Mouse (Mus musculus) stomach, postnatal 0 days (tissue): ENCODE results near the gene Zkscan14. TPM values are rescaled to one million over a fixed set of nuclear protein-coding genes. Genes with fewer than 3 reads are reported as not detected.

Experiments
- ATAC-seq: fragments of 200-750 bp; cut with Nextera tagmentation; 2 replicates; pipeline ENCODE4 v1.8.0; 2017; ENCODE audit not compliant: low FRiP score, low TSS enrichment
- DNase-seq: peaks from one replicate; pipeline ENCODE4 v3.0.0-alpha.2; 2016; ENCODE audit warnings: low spot score
- H3K27ac ChIP-seq: fragments of 300-500 bp; sonication (generic); replicated peaks from 2 replicates; pipeline ENCODE4 v1.5.1; 2014; ENCODE audit warnings: mild to moderate bottlenecking, control low read depth
- H3K27me3 ChIP-seq: fragments of 300-500 bp; sonication (generic); 2 replicates; pipeline ENCODE4 v1.6.1; 2014; ENCODE audit warnings: low read length; ENCODE audit not compliant: control insufficient read depth, insufficient read depth
- H3K36me3 ChIP-seq: fragments of 300-500 bp; sonication (generic); 2 replicates; pipeline ENCODE4 v1.6.1; 2014; ENCODE audit warnings: low read length, mixed read lengths; ENCODE audit not compliant: control insufficient read depth, insufficient read depth
- H3K4me1 ChIP-seq: fragments of 300-500 bp; sonication (generic); replicated peaks from 2 replicates; pipeline ENCODE4 v1.6.1; 2014; ENCODE audit warnings: antibody characterized with exemption; ENCODE audit not compliant: control insufficient read depth, insufficient read depth
- H3K4me2 ChIP-seq: fragments of 300-500 bp; sonication (generic); replicated peaks from 2 replicates; pipeline ENCODE4 v1.6.1; 2014; ENCODE audit warnings: low read depth, mild to moderate bottlenecking, control low read depth, moderate library complexity
- H3K4me3 ChIP-seq: fragments of 300-500 bp; sonication (generic); 2 replicates; pipeline ENCODE4 v1.5.1; 2014; ENCODE audit warnings: low read depth, low read length, control low read depth
- H3K9ac ChIP-seq: fragments of 300-500 bp; sonication (generic); 2 replicates; pipeline ENCODE4 v1.6.1; 2014; ENCODE audit warnings: mild to moderate bottlenecking, low read length, control low read depth, mixed read lengths
- H3K9me3 ChIP-seq: fragments of 300-500 bp; sonication (generic); 2 replicates; pipeline ENCODE4 v1.6.1; 2016; ENCODE audit warnings: low read length; ENCODE audit not compliant: control insufficient read depth
- CTCF ChIP-seq: IDR thresholded peaks from 2 replicates; pipeline ENCODE4 v1.5.1; 2016; ENCODE audit warnings: antibody characterized with exemption, low read depth, mild to moderate bottlenecking, moderate library complexity
- EP300 ChIP-seq: optimal IDR thresholded peaks from 2 replicates; pipeline ENCODE3; 2016; ENCODE audit warnings: antibody characterized with exemption
- WGBS: fragments of 180-500 bp; shearing (Covaris S2); extraction: QIAGEN DNeasy Blood & Tissue Kit; methylation state at CpG from one replicate; pipeline ENCODE4 v1.1.7; 2014; 5-methylcytosine and 5-hydroxymethylcytosine counted together
- polyA plus RNA-seq: library from polyadenylated mRNA; unstranded; fragments of >200 nt; fragmentation: Nextera tagmentation; extraction: Ambion mirVana; gene quantifications from 2 replicates; pipeline ENCODE4 v1.2.1, GENCODE M21; 2015

Gene Zkscan14
- polyA plus RNA-seq, 1 experiment from 2014 or later = 9.1 TPM

DNA sequence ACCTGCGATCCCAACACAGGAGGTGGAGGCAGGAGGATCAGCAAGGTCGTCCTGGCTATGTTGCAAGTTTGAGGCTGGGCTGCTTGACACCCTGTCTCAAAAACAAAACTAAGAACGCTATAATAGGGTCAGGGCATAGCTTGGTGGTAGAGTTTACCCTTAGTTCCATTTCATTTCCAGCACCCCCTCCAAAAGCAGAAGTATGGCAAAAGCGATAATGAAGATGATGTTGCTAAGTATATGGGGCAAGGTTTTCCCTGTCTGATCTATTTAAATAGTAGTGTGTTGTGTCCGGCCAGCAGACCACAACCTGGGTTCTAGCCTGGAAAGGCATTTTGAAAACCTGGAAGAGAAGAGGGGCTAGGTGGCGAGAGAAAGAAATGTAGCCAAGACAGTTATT, 6.3 kb upstream of the Zkscan14 start:
- ATAC-seq (no peak), DNase-seq (no peak)
- H3K36me3 ChIP-seq = peaks cover 6% of the 10 kb centered on the region
- H3K27me3 ChIP-seq = no peaks in the 10 kb centered on the region
- H3K9ac ChIP-seq = no peak overlapping the region
- H3K4me1 ChIP-seq = peaks cover 4% of the 10 kb centered on the region; the same call in 1 of the 2 replicates
- 83% methylated on average over 5 of the region's 6 CpGs for WGBS
- no peak overlapping the region for H3K4me2 ChIP-seq
- no peak overlapping the region for H3K27ac ChIP-seq
- no peak for TF ChIP-seq CTCF
- TF ChIP-seq EP300 = no peak
- no peaks in the 10 kb centered on the region for H3K9me3 ChIP-seq
- H3K4me3 ChIP-seq = no peak overlapping the region

- no peaks in the 10 kb centered on the region for H3K27me3 ChIP-seq
- WGBS = 96% methylated on average over 6 of the region's 6 CpGs
- peaks cover 4% of the 10 kb centered on the region for H3K36me3 ChIP-seq
- peaks cover 4% of the 10 kb centered on the region; the same call in 1 of the 2 replicates for H3K4me1 ChIP-seq
- no peak overlapping the region for H3K4me2 ChIP-seq
- no peak for ATAC-seq
- no peak for TF ChIP-seq EP300
- no peak for TF ChIP-seq CTCF
- no peaks in the 10 kb centered on the region for H3K9me3 ChIP-seq
- DNase-seq = no peak
- H3K4me3 ChIP-seq = no peak overlapping the region
- H3K9ac ChIP-seq = no peak overlapping the region
- H3K27ac ChIP-seq = no peak overlapping the region
Observed at GRCm38 (mm10) chr5:145207385-145207784, 5.7 kb upstream of the Zkscan14 start.

DNA sequence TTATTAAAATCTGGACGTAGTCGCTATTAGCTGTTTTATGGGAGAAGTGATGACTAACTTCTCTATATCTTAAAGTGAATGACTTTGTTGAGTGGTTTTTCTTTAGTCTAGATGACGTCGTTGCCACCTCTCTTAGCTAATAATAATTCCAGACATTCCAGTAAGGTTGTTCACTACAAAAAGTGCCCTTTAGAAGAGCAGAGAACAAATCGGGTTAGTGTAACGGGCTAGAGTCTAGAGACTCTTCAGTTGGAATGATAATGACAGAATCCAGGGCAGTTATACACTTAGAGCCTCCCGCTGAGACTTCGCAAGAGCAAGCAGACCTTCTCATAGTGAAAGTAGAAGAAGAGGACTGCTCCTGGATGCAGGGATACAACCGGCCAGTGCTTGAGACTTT, 3.4 kb upstream of the Zkscan14 start:
- no peaks in the 10 kb centered on the region for H3K9me3 ChIP-seq
- ATAC-seq = no peak
- peak overlapping the region; percentile 62 for H3K4me3 ChIP-seq
- H3K9ac ChIP-seq = peak overlapping the region; percentile 61
- H3K4me2 ChIP-seq = peak overlapping the region; percentile 56
- H3K27me3 ChIP-seq = no peaks in the 10 kb centered on the region
- no peak for DNase-seq
- H3K36me3 ChIP-seq = no peaks in the 10 kb centered on the region
- peak overlapping the region; percentile 53; the same call in 1 of the 2 replicates for H3K27ac ChIP-seq
- WGBS = 10% methylated on average over 9 of the region's 9 CpGs
- TF ChIP-seq EP300 = no peak
- TF ChIP-seq CTCF = no peak
- peaks cover 4% of the 10 kb centered on the region; the same call in 1 of the 2 replicates for H3K4me1 ChIP-seq

DNA sequence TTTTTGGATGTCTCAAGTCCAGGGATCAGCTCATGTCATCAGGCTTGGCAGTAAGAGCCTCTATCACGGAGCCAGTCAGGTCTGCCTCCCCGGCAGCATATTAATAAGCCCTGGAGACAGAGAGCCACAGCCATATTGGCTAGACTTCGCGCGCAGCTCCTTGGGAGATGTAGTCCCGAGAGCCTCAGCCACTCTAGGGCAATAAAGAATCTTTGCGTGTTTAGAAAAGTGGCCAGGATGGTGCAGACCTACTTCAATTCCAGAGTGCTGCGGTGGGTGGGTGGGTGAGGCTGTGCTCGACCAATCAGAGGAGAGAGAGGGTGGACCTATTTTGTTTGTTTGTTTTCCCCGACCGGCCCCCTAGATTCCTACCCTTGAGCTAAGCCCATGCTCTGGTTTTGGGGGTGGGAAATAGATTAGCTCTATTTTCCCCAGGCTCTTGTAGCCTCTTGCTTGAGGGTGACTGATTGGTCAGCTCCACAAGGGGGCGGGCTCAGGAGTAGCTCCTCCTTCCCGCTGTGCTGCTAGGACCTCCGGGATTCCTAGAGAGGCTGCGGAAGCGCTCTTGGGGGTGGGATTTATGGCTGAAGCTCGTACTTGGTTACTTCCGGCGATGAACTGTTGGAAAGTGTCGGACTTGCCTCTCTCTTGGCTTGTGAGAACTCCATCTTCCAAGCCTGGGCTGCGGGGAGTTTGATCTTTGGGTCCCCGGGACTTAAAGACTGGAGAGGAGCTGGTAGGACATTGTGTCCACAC, 2.4 kb upstream of the Zkscan14 start, which contains the start of gene Zkscan5:
Gene Zkscan5 (plus strand): TSS at position 627 of the 756 bp plus-strand sequence.
- peak within 1 kb of the TSS; percentile 62 for H3K4me3 ChIP-seq
- peak within 1 kb of the TSS; percentile 61 for H3K9ac ChIP-seq
- H3K27ac ChIP-seq = peak within 1 kb of the TSS; percentile 89
- no peaks in the 10 kb centered on the region for H3K36me3 ChIP-seq
- H3K27me3 ChIP-seq = no peaks in the 10 kb centered on the region
- WGBS = 0% methylated on average over 22 of the region's 22 CpGs
- no peaks in the 10 kb centered on the region for H3K9me3 ChIP-seq
- DNase-seq (peak; percentile 98), ATAC-seq (peak; percentile 97)
- peaks cover 4% of the 10 kb centered on the region; the same call in 1 of the 2 replicates for H3K4me1 ChIP-seq
- peak within 1 kb of the TSS; percentile 56 for H3K4me2 ChIP-seq
- TF ChIP-seq CTCF = peak; percentile 41
- no peak for TF ChIP-seq EP300

DNA sequence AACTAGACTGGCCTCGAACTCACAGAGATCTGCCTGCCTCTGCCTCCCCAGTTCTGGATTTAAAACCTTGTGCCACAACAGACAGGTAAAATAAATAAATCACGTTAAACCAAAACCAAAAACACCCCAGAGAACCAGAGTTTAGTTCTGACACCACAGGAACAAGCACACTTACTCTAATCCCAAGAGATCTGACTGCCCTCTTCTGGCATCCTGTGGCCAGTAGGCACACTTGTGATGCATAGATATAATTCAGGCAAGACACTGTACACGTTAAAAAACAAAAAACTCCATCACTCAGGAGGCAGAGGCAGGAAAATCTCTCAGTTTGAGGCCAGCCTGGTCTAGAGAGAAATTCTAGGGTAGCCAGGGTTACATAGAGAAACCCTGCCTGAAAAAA, 778 bp upstream of the Zkscan14 start:
- Histone ChIP-seq H3K36me3 (no peaks in the 10 kb centered on the region), H3K4me3 (no peak overlapping the region), H3K4me2 (no peak overlapping the region), H3K4me1 (peaks cover 4% of the 10 kb centered on the region; the same call in 1 of the 2 replicates), H3K9ac (no peak overlapping the region), H3K27me3 (no peaks in the 10 kb centered on the region), H3K27ac (no peak overlapping the region), H3K9me3 (no peaks in the 10 kb centered on the region)
- DNase-seq (no peak), ATAC-seq (no peak)
- no peak; the same call in 1 of the 2 replicates for TF ChIP-seq CTCF
- no peak for TF ChIP-seq EP300
- 48% methylated on average over 3 of the region's 3 CpGs for WGBS

DNA sequence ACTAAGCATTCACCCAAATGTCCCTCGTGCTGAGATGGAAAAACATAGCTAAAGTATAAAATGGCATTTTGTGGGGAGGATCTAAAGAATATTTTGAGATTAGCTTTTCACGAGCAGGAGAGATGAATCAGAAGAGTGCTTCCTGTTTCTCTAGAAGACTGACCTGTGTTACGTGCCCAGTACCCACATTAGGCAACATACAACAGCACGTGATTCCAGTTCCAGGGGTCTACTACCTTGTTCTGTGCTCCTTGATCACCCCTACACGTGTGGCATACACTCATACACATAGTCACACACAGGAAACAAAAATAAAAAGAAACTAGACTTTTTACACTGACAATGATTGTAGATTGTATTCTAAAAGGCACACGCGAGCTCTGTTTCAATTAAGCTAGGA, 1.3 kb downstream of the Zkscan14 start:
- Histone ChIP-seq H3K36me3 (0 out of 2 replicates have a peak, but pooled peaks cover 5% of the 10 kb centered on the region), H3K27ac (no peak overlapping the region), H3K4me1 (peaks cover 3% of the 10 kb centered on the region; the same call in 1 of the 2 replicates), H3K4me3 (no peak overlapping the region), H3K9ac (no peak overlapping the region; the same call in 1 of the 2 replicates), H3K4me2 (peak overlapping the region; percentile 92; the same call in 1 of the 2 replicates), H3K9me3 (no peaks in the 10 kb centered on the region), H3K27me3 (no peaks in the 10 kb centered on the region)
- WGBS = 69% methylated on average over 7 of the region's 7 CpGs
- TF ChIP-seq CTCF = no peak
- TF ChIP-seq EP300 = no peak
- no peak for ATAC-seq
- DNase-seq = no peak
